Mouse (Mus musculus) monocyte, adult 5-6 weeks (primary cell): Measurements from ENCODE around the gene Olfr750. TPM values are rescaled to one million over a fixed set of nuclear protein-coding genes. Genes with fewer than 3 reads are reported as not detected.

Experiments
- ATAC-seq: fragments of 153-309, 156-312 bp; replicated peaks from 2 replicates; pipeline ENCODE4 v1.8.0; 2017; ENCODE audit warnings: mild to moderate bottlenecking; ENCODE audit not compliant: low TSS enrichment, insufficient number of reproducible peaks, severe bottlenecking, poor library complexity, low FRiP score
- total RNA-seq: library from RNA; stranded (forward); fragments of 200-1000, 200-491, 200-594 nt; gene quantifications from 3 replicates; pipeline ENCODE4 v1.2.3, GENCODE M21; 2017

Gene Olfr750
- total RNA-seq, result not detected in 3 replicates

DNA sequence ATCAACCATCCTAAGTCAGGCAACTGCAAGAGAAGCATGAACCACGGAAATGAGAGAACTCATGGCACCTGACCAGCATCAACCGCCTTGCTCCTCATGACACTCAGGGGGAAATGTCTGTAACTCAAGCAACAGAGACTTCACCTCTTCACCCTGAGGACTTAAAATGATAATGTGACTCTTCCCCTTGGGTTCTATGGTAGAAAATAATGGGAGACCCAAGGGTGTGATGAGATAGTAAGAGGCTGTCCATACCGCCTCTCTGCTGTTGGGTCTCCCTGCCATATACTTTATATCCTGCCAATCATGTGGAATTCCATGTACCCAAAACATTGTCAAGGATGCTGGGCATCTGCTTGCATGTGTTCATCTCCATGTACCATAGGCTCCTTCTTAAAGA is at the start of gene Olfr750:
Gene Olfr750, minus strand, starts transcription at position 101 of the 400 bp plus-strand sequence.
- ATAC-seq, result no peak

DNA sequence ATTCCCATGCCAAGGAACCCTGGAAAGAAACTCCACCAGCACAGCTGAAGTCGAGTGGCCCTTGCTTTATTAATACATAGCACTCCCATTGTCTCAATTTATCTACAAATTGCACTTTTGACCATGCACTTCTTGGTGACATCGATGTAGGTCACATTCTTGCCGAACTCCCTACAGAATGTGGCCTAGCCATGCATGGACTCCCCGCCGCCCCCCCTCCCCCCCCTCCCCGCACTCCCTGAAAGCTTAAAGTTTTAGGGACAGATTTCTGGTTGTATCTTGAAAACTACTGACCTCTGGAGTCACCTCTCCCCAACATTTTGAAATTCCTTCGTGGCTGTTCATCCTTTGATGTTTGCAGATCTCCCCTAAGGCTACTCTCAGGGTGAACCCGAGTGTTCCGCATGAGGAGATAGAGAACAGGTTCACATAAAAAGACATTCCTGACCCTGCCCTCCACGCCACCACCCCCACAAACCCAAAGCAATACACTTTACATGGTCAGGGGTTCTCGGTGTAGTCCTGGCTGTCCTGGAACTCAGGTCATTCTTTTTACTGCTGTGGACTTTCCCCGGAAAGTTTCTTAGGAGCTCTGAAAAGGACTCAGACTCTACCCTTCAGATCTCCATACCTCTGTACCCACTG is 39.8 kb upstream of the Olfr750 start, which contains the start of gene Eddm3b:
Gene Eddm3b, plus strand, starts transcription at position 511 of the 645 bp plus-strand sequence.
- no peak for ATAC-seq

DNA sequence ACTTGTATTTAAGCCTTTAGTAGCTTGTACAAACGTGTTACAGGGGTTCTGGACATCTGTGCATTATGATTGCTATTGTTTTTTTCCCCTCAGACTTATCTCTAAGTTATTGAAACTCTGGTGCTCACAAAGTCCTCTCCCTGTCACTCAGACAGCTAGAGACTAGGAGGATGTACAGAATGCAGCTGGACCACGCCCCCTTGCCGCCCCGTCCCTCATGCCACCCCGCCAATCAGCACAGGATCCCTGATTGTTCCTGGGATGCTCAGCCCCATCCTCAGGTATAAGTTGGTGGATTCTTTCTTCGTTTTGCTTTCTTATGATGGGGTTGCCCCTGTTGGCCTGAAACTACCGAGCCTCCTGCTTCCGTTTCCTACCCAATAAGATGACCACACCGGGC is 39.2 kb upstream of the Olfr750 start:
- no peak for ATAC-seq

DNA sequence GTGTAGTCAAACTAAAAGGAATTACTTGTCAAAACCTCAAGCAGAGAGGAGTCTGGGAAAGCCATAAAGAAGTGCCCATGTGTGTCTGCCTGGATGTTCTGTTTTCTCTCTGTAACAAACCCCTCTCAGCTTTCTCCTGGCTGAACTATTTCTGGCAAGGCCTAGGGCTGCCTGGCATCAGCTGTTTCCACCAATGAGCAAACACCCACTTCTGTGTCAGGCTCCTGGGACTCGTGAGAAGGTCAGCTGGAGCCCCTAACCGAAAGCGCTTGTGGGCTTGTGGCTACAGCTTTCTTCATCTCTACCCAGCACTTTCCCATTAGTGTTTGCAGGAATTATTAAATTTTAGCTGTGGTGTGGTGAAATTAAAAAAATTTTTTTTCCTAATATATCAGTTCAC is 37.7 kb upstream of the Olfr750 start:
- no peak for ATAC-seq

DNA sequence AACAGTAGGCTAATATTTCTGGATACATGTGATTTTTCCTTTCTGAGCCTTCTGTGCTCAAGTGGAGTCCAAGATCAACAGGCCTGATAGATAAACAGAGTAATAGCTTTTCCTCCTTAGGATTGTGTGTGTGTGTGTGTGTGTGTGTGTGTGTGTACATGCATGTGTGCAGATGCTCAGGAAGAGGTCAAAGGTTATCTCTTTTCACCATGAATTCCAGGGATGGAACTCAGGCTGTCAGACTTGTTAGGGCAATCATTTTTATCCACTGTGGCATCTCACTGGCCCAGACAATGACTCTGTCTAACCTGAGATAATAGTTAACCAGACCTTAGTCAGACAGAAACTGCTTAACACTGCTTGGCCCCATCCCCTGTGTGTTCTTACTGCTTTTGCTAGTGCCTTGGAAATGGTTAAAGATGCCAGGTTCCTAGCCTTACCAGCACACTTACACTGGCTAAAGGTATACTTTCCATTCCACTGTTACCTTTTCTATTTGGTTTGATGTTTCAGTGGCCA is 32.3 kb upstream of the Olfr750 start:
- ATAC-seq, result no peak

DNA sequence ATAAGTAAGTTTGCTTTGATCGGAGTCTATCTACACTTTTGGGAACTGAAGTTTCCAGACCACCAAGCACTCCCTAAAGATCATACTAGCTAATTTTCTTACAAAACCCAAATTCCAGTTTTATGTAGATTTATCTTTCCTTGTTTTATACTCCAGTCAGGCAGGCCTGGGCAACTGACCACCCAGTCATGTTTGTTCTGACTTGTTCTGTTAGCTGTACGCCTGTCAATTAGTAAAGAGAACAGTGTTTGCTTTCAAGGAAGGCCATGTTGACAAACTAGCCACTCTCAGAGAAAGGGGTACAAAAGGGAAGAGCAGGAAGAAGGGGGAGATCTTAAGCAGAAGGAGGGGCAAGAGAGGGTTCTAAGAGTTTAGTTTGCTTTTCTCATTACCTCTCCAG is 30.1 kb upstream of the Olfr750 start:
- ATAC-seq, result no peak

DNA sequence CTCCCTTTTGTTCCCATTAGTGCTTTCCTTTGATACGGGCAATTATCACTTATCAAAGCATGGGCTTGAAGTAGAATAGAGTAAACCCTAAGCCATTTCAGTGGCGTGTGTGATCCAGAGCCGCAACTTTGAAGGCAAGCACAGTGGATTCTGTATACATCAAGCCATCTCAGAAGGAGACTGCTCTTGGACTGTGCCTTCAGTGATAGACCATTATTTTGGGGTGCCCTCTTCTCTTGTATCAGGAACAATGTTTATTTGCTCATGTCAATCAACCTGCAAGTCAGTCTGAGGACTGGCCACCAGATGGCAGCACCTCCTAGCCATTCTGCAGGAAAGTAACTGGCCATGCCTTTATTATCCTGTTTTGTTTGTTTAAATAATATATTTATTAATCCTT is 29.0 kb upstream of the Olfr750 start:
- ATAC-seq, result peak; percentile 57

DNA sequence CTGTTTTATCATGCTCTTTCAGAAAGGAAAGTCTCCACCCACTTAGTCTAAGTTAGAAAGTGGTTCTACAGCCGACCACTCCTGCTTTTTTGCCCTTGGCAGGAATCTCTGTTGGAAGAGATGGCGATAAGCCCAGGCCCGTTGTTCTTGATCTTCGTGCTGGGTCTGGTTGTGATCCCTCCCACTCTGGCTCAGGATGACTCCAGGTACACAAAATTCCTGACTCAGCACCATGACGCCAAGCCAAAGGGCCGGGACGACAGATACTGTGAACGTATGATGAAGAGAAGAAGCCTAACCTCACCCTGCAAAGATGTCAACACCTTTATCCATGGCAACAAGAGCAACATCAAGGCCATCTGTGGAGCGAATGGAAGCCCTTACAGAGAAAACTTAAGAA is 27.0 kb upstream of the Olfr750 start:
- no peak for ATAC-seq

DNA sequence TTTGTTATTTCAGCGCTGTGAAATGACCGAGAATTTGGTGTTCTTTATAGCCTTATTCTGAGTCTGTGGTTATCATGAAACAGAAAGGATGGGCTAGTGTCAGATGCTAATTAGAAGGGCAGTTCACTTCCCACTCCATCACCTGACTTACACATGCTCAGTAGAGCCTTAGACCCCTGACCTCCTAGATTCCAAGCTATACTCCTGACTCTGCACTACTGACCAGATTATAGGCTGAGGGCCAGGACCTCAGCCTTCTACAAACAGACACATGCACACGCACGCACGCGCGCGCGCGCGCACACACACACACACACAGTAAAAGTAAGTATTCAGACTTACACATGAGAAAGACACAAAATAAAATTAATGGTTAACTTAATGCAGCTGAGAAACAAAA is 24.7 kb upstream of the Olfr750 start:
- ATAC-seq, result no peak

DNA sequence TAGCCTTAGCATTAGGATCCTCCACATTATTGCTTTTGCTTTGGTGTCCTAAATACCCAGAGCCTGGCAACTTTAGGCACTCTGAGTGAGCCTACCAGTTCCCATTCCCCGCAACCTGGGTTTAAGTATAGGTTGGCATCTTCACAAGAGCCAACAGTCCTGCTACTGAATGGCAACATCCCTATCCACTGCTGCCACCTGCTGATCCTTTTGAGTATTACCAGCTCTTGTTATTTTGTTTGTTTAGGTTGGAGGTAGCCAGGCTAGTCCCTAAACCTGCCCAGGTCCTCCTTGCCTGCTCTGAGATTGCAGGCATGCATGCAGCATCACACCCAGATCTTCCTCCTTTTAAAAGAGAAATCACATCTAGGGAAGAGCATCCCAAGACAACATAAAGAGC is 24.1 kb upstream of the Olfr750 start:
- peak; percentile 48 for ATAC-seq

DNA sequence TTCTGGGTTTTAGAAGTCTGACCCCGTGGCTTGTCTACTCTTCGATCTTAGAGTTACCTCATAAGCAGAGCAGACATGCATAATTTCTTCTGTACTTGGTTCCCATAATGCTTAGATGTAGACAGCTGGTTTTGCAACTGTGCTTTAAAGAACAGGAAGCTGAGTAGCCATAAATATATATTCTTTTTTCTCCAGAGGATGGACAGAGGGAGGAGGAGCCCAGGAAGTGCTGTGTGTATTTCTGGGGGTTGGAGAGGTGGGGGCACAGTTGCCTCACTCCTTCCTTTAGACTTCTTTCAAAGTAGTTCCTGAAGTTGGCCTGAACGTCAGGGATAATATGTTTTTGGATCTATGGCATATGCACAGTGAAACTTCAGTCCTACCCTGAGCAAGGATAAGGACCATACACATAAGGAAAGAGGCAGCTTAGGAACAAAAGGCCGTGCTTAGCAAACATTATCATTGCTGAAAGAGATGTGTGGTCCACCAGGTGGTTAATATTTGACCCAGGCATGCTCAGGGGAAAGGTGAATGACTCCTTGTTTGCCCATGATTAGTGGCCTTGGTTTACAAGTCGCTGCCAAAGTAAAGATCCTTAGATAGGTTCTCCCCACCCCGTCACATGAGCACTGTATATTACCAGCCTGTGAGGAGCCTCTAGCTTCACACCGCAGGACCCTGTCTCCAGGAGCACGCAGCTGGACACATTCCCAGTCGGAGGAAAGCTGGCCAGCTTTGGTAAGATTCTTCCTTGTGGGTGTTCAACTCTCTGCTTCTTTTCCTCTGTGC is 21.7 kb upstream of the Olfr750 start:
- peak; percentile 14; the same call in 1 of the 2 replicates for ATAC-seq

DNA sequence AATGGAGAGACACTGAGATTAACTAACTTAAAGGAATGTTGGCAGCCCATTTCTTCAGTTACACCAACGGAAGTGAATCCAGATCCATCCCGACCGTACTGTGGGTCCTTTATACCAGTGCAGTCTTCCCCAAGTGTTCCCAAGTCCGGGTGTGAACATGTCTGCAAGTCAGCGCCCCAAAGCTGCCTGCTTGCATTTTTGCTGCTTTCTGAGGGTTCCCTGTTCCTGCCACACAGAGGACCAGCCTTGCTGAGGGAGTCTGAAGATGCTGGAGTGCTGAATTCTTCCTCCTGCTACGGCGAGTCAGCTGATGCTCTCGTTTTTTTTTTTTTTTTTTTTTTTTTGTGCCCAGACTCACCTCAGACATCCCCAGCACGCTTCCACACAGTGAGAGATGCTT is 20.7 kb upstream of the Olfr750 start:
- no peak for ATAC-seq

DNA sequence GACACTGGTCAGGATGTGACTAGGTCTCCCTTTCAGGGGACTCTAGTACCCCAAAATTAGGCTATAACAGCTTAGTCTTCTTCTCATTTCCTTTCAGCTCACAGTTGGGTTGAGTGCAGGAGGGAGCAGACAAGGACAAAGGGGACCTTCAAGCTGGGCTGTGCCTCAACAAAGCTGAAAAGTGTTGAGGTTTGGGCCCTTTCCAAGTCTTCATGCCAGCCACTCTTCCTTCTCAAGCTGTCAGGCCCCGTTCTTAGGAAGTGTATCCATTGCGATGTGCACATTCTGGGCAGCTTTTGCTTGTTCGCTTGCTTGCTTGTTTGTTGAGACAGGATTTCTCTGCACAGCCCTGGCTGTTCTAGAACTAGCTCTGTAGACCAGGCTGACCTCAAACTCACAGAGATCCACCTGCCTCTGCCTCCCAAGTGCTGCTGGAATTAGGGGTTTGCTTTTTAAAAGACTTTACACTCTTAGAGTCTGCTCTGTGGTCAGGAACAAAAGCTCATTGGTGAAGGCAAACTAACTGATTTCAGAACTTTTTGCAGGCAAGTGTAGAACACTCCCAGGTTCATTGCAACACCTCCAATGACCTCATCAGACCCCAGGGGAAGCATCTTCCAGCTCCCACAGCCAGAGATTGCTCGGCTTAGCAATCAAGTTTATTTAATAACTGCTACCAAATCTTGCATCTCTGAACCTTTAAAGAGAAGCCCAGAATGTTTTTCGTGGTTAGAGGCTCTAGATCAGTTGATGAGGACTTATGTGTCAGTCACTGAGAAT is 20.1 kb upstream of the Olfr750 start:
- no peak for ATAC-seq

DNA sequence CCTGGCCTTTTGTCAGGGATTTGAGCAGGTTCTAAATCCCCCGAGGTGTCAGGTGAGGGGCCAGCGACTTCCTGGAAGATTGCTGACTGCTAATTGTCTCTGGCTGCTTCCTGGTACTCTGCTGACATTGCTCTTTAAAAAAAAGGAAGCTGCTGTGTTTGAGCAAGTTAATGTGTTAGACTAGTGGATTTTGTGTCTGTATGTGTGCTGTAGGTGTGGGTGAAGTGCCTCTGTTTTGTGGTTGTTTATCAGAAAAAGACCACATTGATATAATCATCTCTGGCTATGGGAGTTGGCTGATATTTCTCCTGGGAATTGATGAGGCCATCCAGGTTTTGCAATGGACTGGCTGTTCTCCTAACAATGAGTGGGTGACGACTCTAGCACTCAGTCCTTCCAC is 19.3 kb upstream of the Olfr750 start:
- no peak for ATAC-seq

DNA sequence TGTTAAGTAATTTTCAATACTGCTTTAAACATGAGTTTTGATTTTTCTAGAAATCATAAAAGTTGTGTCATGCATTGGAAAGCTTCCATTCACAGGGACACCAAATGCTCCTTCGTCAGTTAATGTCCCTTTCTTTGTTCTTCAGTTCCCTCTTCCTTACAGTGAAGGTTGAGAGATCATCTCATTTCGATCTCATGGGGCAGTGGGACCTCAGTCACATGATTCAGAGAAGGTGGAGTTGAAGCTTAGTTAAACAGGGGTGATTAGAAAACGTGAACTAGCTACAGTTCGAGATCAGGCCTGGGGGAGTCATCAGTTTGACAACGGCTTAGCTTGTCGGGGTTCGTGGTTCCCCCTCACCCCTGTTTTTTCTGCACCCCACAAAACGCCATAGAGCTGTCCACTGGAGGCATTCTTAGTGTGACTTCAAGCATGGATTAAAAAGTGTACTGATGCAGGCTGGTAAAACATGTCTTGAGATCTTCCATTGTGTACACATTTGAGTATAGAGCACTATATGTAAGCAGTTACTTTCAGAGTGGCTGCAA is 17.9 kb upstream of the Olfr750 start:
- no peak for ATAC-seq

DNA sequence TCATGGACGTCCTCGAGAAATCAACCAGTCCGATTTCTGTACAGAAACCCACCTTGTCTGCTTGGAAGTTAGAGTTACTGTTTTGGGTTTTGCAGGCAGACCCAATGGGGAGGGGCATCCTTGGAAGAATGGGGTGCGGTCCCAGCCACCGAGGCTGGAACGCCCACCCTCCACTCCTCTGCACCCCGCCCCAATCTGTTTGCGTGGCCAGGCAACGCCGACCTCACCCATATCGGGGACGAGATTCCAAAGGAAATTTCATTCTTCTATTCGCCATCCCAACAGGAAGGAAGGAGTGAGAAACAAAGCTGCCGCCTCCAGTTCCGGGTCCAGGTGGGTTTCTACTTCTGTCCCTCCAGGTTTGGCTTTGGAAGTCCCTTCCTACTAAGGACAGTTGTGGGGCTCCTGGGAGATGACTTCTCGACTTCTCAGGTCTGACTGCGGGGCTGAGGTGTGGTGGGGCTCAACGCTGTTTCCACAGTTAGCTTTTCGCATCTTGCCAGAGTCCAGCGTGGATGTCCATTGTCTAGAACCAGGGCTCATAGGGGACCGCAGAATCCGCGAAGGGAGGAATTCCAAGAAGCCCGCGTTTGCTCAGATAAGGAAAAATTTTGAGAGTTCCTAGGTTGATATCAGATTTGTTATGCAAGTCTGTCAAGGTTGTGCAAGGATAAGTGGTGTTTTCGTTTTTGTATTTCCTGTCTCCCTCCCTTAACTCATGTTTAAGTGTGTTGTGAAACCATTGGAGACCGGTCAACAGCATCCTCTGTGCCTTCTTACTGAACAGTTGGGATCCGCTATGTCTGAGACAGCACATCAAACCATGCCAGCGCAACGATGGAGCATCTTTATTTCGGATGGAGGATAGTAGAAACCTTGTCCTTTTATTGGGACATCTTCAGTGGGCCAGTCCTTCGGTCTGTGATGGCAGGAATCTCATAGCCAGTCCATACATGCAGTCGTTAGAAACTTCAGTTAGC is 17.0 kb upstream of the Olfr750 start, which contains the start of the genes Rnase4 and Ang:
Gene Rnase4, plus strand, starts transcription at position 157 of the 980 bp plus-strand sequence.
Gene Ang, plus strand, starts transcription at position 230 of the 980 bp plus-strand sequence.
- no peak for ATAC-seq

DNA sequence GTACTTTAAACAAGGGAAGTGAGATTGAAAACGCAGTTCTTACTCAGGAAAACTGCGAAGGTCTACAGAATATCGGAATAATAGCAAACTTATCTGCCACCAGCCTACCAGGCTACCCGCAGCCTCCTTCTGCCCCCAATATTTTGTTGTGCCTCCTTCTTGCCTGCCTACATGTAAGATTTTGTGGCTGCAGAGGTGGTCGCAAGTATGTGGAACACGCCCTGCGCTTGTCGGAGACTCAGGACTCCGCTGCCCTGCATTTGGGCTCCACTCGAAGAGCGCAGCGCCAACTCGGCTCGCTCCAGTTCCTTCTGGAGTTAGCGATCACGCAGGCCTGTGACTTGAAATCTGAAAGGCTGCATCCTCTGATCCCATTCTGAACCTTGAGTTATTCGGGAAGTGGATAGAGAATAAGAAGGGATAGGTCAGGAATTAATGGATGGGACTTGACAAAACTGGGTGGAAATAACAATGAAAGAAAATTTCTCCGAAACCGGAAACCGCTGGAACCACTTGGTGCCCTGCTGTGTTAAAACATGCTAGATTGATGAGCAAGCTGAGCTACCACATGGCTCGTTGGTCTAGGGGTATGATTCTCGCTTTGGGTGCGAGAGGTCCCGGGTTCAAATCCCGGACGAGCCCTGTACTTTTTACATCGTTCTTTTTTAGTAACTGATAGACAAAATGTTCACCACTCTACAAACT is 16.0 kb upstream of the Olfr750 start:
- peak; percentile 23; the same call in 1 of the 2 replicates for ATAC-seq
